Mouse (Mus musculus): ENCODE measurements around the gene Lrch4. TPM values are rescaled to one million over a fixed set of nuclear protein-coding genes. Genes with fewer than 3 reads are reported as not detected.

The Lrch4 gene
- polyA plus RNA-seq, 1 experiment from 2014 or later, result 19.3 TPM

- H3K4me1 ChIP-seq (replicated peaks; ENCODE audit: control insufficient read depth, insufficient read depth, low read length), result peaks cover 6% of the 10 kb centered on the region; the same call in 1 of the 2 replicates
- no peaks in the 10 kb centered on the region for H3K36me3 ChIP-seq (ENCODE audit: control insufficient read depth, insufficient read depth)
- H3K27ac ChIP-seq (ENCODE audit: low read length), result no peak overlapping the region
- H3K9me3 ChIP-seq (ENCODE audit: control insufficient read depth, low read length), result no peaks in the 10 kb centered on the region
- no peak overlapping the region for H3K4me3 ChIP-seq (replicated peaks; ENCODE audit: low read length)
- no peak for ATAC-seq
- WGBS, result 97% methylated on average over 8 of the region's 8 CpGs
- no peak overlapping the region for H3K4me2 ChIP-seq (ENCODE audit: low read length)
- no peak overlapping the region for H3K9ac ChIP-seq (replicated peaks; ENCODE audit: low read depth, low read length)
- H3K27me3 ChIP-seq (replicated peaks; ENCODE audit: control insufficient read depth, insufficient read depth, low read length), result no peaks in the 10 kb centered on the region
These were observed 45.9 kb downstream of the Lrch4 start for GRCm38 (mm10) chr5:137674786-137675185.

GRCm38 (mm10) chr5:137677859-137678258, 48.9 kb downstream of the Lrch4 start:
- ATAC-seq, result no peak

GRCm38 (mm10) chr5:137678736-137679135, 49.8 kb downstream of the Lrch4 start:
- H3K9ac ChIP-seq (replicated peaks; ENCODE audit: low read depth, low read length), result no peak overlapping the region
- 68% methylated on average over 3 of the region's 3 CpGs for WGBS
- no peak for ATAC-seq
- H3K4me2 ChIP-seq (ENCODE audit: low read length), result no peak overlapping the region
- H3K4me3 ChIP-seq (replicated peaks; ENCODE audit: low read length), result no peak overlapping the region
- H3K4me1 ChIP-seq (replicated peaks; ENCODE audit: control insufficient read depth, insufficient read depth, low read length), result peaks cover 16% of the 10 kb centered on the region
- no peak overlapping the region for H3K27ac ChIP-seq (ENCODE audit: low read length)
- no peaks in the 10 kb centered on the region for H3K27me3 ChIP-seq (replicated peaks; ENCODE audit: control insufficient read depth, insufficient read depth, low read length)
- H3K9me3 ChIP-seq (ENCODE audit: control insufficient read depth, low read length), result no peaks in the 10 kb centered on the region
- no peaks in the 10 kb centered on the region for H3K36me3 ChIP-seq (ENCODE audit: control insufficient read depth, insufficient read depth)

More at GRCm38 (mm10) chr5:137677859-137678258, 48.9 kb downstream of the Lrch4 start:
- H3K4me2 ChIP-seq (ENCODE audit: low read length), result no peak overlapping the region
- WGBS, result 86% methylated on average over 8 of the region's 8 CpGs
- no peaks in the 10 kb centered on the region for H3K9me3 ChIP-seq (ENCODE audit: control insufficient read depth, low read length)
- H3K4me1 ChIP-seq (replicated peaks; ENCODE audit: control insufficient read depth, insufficient read depth, low read length), result peaks cover 7% of the 10 kb centered on the region
- H3K9ac ChIP-seq (replicated peaks; ENCODE audit: low read depth, low read length), result no peak overlapping the region
- no peak overlapping the region for H3K4me3 ChIP-seq (replicated peaks; ENCODE audit: low read length)
- H3K27me3 ChIP-seq (replicated peaks; ENCODE audit: control insufficient read depth, insufficient read depth, low read length), result no peaks in the 10 kb centered on the region
- no peaks in the 10 kb centered on the region for H3K36me3 ChIP-seq (ENCODE audit: control insufficient read depth, insufficient read depth)
- no peak overlapping the region for H3K27ac ChIP-seq (ENCODE audit: low read length)

GRCm38 (mm10) chr5:137679726-137680125, 50.8 kb downstream of the Lrch4 start:
- Histone ChIP-seq H3K4me3 (replicated peaks; ENCODE audit: low read length) (no peak overlapping the region), H3K27me3 (replicated peaks; ENCODE audit: control insufficient read depth, insufficient read depth, low read length) (no peaks in the 10 kb centered on the region), H3K4me2 (ENCODE audit: low read length) (no peak overlapping the region), H3K27ac (ENCODE audit: low read length) (no peak overlapping the region), H3K9ac (replicated peaks; ENCODE audit: low read depth, low read length) (no peak overlapping the region), H3K9me3 (ENCODE audit: control insufficient read depth, low read length) (no peaks in the 10 kb centered on the region), H3K36me3 (ENCODE audit: control insufficient read depth, insufficient read depth) (no peaks in the 10 kb centered on the region), H3K4me1 (replicated peaks; ENCODE audit: control insufficient read depth, insufficient read depth, low read length) (peaks cover 18% of the 10 kb centered on the region)
- no peak for ATAC-seq
- 92% methylated on average over 4 of the region's 4 CpGs for WGBS

GRCm38 (mm10) chr5:137682526-137682925, 53.6 kb downstream of the Lrch4 start:
- no peak for ATAC-seq
- no peaks in the 10 kb centered on the region for H3K36me3 ChIP-seq (ENCODE audit: control insufficient read depth, insufficient read depth)
- peak overlapping the region; percentile 66 for H3K4me2 ChIP-seq (ENCODE audit: low read length)
- no peaks in the 10 kb centered on the region for H3K27me3 ChIP-seq (replicated peaks; ENCODE audit: control insufficient read depth, insufficient read depth, low read length)
- H3K4me1 ChIP-seq (replicated peaks; ENCODE audit: control insufficient read depth, insufficient read depth, low read length), result peaks cover 22% of the 10 kb centered on the region
- H3K9me3 ChIP-seq (ENCODE audit: control insufficient read depth, low read length), result no peaks in the 10 kb centered on the region
- WGBS, result 57% methylated on average over 6 of the region's 6 CpGs
- no peak overlapping the region for H3K9ac ChIP-seq (replicated peaks; ENCODE audit: low read depth, low read length)
- H3K4me3 ChIP-seq (replicated peaks; ENCODE audit: low read length), result no peak overlapping the region
- no peak overlapping the region for H3K27ac ChIP-seq (ENCODE audit: low read length)

- Histone ChIP-seq H3K4me1 (replicated peaks; ENCODE audit: control insufficient read depth, insufficient read depth, low read length) (peaks cover 22% of the 10 kb centered on the region), H3K9me3 (ENCODE audit: control insufficient read depth, low read length) (no peaks in the 10 kb centered on the region), H3K27me3 (replicated peaks; ENCODE audit: control insufficient read depth, insufficient read depth, low read length) (no peaks in the 10 kb centered on the region), H3K27ac (ENCODE audit: low read length) (no peak overlapping the region; the same call in 1 of the 2 replicates), H3K36me3 (ENCODE audit: control insufficient read depth, insufficient read depth) (no peaks in the 10 kb centered on the region), H3K9ac (replicated peaks; ENCODE audit: low read depth, low read length) (peak overlapping the region; percentile 73), H3K4me2 (ENCODE audit: low read length) (peak overlapping the region; percentile 66), H3K4me3 (replicated peaks; ENCODE audit: low read length) (peak overlapping the region; percentile 81)
- 0 out of 2 replicates have a peak, but pooled peaks have one; percentile 1 for ATAC-seq
- 8% methylated on average over 28 of the region's 28 CpGs for WGBS
These were observed 54.7 kb downstream of the Lrch4 start for GRCm38 (mm10) chr5:137683388-137684293.

- Histone ChIP-seq H3K27ac (ENCODE audit: low read length) (peak within 1 kb of the TSS; percentile 77), H3K36me3 (ENCODE audit: control insufficient read depth, insufficient read depth) (no peaks in the 10 kb centered on the region), H3K9me3 (ENCODE audit: control insufficient read depth, low read length) (no peaks in the 10 kb centered on the region), H3K4me3 (replicated peaks; ENCODE audit: low read length) (peak within 1 kb of the TSS; percentile 81), H3K9ac (replicated peaks; ENCODE audit: low read depth, low read length) (peak within 1 kb of the TSS; percentile 73), H3K4me1 (replicated peaks; ENCODE audit: control insufficient read depth, insufficient read depth, low read length) (peaks cover 22% of the 10 kb centered on the region), H3K4me2 (ENCODE audit: low read length) (peak within 1 kb of the TSS; percentile 66), H3K27me3 (replicated peaks; ENCODE audit: control insufficient read depth, insufficient read depth, low read length) (no peaks in the 10 kb centered on the region)
- ATAC-seq, result peak; percentile 100
- WGBS, result under 1% methylated on average over 61 of the region's 62 CpGs
These were observed 55.6 kb downstream of the Lrch4 start, which contains the start of gene Agfg2 for GRCm38 (mm10) chr5:137684294-137685123. Gene Agfg2 (minus strand): TSS chr5:137684726.

- Histone ChIP-seq H3K4me2 (ENCODE audit: low read length) (no peak overlapping the region), H3K27ac (ENCODE audit: low read length) (no peak overlapping the region), H3K36me3 (ENCODE audit: control insufficient read depth, insufficient read depth) (no peaks in the 10 kb centered on the region), H3K9ac (replicated peaks; ENCODE audit: low read depth, low read length) (no peak overlapping the region), H3K4me1 (replicated peaks; ENCODE audit: control insufficient read depth, insufficient read depth, low read length) (peaks cover 22% of the 10 kb centered on the region), H3K27me3 (replicated peaks; ENCODE audit: control insufficient read depth, insufficient read depth, low read length) (no peaks in the 10 kb centered on the region), H3K9me3 (ENCODE audit: control insufficient read depth, low read length) (no peaks in the 10 kb centered on the region), H3K4me3 (replicated peaks; ENCODE audit: low read length) (no peak overlapping the region)
- no peak for ATAC-seq
- WGBS, result 98% methylated on average over 3 of the region's 3 CpGs
These were observed 56.7 kb downstream of the Lrch4 start for GRCm38 (mm10) chr5:137685653-137686052.
